Mouse (Mus musculus) heart, adult 8-10 months (tissue): ENCODE data around the gene Mrpl53. TPM values are rescaled to one million over a fixed set of nuclear protein-coding genes. Genes with fewer than 3 reads are reported as not detected.

Experiments used
- DNase-seq: peaks from one replicate; pipeline ENCODE4 v3.0.0; 2022; ENCODE audit warnings: low spot score
- total RNA-seq, 4 experiments: library from RNA; stranded (reverse); gene quantifications; 2 replicates each; pipeline ENCODE4 v1.2.4; 2022

Gene Mrpl53
- total RNA-seq, 4 experiments from 2014 or later: 132 to 143 (median 140) TPM

DNA sequence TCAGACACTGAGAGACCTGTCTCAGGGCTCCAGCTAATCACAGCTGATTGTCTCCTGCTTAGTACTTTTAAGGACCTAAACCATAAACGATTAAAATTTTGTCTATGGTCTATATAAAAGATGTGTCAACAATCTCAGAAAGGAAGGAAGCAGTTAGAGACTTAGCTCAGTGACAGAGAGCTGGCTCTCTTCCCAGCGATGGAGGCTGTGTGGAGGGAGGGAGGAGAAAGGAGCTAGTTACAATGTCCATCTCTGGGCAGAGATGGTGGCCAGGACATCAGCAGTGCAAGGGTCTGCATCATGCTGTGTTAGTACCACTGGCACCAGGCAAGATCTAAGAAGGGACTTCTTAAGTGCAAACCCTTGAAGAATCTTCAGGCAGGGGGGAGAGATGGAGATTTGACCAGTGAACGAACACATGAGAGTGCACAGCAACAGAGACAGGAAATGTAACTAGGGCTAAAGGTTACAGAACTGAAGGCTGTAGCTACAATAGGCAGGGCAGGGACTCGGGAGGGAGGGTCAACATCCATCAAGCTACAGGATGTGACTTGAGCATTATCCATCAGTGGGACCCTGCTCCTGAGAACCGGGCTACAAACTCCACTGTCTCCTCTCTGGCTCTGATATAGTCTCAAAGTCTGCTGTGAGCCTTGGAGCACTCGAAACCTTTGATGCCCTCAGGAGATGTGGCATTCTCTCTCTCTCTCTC lies 16.3 kb upstream of the Mrpl53 start:
- DNase-seq: no peak

DNA sequence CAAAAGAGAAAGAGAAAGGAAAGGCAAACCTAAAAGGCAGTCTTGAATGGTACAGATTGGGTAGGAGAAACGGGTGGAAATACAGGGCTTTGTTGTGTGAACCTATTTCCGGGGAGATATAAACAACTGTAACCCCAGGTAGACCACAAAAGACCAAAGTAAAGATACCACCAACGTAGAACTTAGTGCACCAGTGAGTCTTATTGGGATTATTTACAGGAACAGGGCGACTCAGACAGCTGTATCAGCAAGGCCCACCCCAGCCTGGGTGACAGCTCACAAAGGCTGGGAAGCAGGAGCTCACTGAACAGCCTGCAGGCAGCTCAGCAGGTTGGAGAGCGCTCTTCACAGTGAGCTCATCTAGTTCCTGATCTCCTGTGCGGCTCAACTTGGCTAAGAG lies 12.9 kb upstream of the Mrpl53 start:
- DNase-seq: no peak

DNA sequence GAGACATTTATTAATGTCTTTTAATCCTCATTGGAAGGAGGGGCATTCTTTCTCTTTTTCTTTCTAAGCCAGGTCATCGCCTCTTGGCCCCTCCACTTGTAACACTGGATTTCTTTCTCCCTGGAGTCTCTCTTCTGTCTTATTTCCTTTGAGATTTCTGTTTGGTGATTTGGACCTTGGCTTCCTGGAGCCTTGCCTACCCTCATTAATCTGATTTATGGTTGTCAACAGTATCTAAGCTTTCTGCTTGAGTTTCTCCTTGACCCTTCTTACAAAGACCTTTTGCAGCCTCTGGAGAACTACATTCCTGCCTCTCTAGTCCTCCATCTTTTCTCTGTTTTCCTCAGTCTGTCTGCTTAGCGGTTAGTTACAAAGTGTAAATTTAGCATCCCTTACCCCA lies 10.4 kb upstream of the Mrpl53 start:
- DNase-seq: no peak

DNA sequence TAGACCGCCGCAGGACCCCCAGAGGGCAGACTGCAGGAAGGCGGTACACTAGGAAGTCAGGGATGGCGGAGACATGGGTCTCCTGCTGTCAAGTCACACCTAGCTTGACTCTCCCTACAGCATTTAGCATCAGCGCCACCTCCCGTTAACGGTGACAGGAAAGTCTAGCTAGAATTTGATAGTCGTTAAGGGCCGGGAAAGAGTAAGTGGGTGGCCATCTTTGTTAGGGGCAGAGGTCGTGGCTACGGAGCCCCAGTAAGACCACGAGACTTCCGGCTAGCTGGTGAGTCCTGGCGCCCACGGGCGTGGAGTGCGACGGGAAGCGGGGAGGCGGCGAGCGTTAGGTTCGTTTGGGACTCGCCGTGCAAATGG lies 7.5 kb upstream of the Mrpl53 start, which contains the start of the genes Ccdc142 and Gm42688:
Ccdc142 (plus strand) TSS at position 286 of the 372 bp plus-strand sequence.
Gm42688 (plus strand) TSS at position 302 of the 372 bp plus-strand sequence.
- peak; percentile 92 for DNase-seq

DNA sequence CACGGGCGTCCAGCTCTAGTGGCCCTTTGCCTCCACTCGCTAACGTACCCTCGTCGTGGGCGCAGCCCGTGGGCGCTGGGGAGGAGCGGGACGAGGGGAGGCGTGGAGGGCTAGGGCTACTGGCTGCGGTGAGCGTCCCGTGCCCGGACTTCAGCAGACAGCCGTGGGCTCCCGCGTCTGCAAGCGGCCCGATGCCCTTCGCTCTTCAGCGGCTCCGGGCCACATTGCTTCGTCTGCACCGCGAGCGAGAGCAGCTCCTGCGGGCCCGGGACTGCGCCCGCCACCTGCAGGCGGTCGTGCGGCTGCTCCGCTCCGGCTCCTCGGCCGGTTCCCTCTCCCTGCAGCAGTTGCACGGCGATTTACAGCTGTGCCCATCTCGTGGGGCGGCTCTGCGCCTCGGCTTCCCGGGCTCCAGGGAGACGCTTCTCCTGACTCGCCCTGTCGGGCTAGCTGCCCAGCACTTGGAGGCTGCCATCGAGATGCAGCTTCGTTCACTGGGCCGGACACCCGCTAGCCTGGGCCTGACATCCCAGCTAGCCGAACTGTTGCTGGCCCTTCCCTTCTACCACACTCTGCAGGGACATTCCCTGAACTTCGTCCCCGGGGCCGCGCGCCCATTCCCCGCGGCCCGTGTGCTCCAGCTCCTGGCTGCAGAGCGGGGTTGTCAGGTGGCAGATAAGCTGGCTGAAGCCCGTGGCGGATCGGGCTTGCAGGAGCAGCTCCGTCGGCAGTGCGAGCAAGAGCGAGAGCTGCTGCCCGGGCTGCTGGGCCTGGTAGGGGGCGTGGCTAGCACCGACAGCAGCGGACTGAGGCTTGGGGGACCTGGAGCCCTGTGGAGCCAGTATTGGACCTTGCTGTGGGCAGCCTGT lies 6.9 kb upstream of the Mrpl53 start:
- DNase-seq: peak; percentile 37

DNA sequence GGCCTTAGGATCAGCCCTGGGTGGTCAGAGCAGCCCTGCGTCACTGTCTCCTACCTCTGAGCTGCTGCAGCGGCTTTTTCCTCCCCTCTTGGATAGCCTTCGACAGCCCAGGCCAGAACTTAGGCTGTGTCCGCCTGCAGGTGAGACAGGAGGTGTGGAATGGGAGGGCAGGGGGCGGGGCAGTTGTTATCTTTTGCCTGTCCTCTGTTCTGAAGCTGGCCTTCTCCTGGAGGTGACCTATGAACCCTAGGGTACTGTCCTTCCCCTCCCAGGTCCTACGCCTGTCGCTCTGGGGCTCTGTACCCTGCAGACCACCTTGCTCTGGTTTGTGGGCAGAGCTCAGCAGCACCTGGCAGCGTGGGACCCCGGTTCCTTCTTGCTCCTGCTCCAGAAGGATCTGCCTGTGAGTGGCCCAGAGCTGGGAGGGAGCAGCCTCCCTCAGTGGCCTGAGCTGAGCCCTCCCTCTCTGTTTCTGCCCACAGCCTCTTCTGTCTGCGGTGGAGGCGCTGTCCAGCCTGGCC lies 5.7 kb upstream of the Mrpl53 start:
- no peak for DNase-seq

DNA sequence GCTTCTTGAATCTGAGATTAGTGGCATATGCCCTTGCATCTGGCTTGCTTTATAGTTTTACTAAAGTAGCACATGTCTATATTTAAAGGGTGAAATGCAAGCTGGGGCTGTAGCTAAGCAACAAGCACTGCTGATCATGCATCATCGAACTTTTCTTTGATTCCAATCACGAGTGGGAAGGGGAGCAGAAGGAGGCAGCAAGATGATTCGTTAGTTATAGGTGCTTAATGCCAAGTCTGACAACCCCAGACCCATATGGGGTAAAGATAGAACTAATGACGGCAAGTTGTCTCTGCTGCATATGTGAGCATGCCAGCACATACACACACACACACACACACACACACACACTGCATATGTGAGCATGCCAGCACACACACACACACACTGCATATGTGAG lies 4.7 kb upstream of the Mrpl53 start:
- no peak for DNase-seq

DNA sequence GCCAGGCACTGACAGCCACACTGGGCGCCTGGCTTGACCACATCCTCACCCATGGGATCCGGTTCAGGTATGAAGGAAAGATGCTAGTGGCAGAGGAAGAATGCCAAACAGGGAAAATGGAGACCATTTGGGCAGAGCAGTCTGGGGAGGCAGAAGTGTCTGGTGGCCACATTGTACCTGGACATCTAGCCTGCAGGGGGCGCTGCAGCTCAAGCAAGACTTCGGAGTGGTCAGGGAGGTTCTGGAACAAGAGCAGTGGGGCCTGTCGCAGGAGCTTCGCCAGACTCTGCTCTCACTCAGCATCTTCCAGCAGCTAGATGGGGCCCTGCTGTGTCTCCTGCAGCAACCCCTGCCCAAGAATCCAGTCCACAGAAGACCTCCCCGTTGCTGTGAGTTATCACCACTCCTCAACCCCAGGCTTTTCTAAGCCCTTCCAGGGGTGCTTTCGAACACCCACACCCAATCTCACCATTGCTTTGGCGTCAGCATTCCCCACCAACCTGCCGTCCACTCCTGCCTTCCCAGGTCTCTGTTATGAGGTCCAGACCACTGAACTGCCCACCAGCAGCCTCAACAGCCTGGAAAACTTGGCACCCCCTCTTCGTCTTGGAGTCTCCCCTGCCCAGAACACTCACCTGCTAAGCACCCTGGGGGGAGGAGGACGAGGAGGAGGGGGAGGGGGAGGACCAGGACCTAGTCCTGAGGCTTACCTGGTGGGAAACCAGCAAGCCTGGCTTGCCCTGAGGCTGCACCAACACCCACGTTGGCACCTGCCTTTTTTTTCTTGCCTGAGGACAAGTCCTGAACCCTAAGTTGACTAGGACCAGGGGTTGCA lies 1.1 kb upstream of the Mrpl53 start:
- peak; percentile 53 for DNase-seq

DNA sequence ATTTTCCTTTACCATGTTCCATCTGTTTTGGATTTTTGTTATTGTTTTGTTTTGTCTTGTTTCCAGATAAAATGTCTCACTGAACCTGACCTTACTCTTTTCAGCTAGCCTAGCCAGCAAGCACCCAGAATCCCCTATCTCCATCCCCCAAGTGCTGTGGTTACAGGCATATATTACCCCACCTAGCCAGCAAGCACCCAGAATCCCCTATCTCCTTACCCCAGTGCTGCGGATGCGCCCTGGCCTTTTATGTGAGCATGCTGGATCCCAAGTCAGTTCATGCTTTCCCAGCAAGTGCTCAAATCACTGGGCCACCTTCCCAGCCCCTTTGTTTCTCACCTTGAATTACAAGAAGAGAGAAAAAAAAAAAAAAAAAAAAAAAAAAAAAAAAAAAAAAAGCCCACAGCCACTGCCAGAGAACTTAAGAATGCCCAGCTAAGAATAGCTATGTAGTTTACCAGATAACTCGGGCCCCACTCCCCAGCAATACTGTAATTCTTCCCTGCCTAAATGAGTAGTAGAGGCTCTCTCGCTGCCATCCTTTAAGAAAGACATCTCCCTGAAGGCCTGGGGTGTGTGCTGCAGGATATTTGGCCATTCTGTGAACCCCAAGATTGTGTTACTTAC lies 2.8 kb downstream of the Mrpl53 start:
- no peak for DNase-seq

DNA sequence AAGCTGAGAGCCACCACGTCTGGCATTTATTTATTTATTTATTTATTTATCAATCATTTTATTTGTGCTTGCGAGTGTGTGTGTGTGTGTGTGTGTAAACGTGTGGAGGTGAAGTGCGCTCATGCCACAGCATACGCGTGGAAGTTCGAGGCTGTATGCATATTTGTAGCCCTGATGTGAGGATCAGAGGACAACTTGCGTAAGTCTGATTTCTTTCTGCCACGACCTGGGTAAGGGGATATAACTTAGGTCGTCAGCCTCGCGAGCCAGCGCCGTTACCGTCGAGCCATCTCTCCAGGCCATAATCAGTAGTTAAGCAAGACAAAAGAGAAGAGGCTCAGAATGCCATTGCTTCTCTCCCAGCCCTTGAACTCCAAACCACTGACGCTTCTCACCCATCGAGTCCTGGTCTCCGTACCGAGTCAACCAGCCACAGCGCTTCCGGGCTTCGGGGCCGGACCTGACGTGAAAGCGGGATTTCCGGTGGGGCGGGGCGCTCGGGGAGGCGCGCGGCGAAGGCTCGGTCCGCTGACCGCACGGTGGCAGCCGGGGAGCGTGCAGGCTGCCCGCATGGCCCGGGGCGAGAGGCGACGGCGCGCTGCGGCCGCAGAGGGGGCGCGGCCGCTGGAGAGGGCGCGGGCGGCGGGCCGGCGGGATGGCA lies 6.3 kb downstream of the Mrpl53 start, which contains the start of gene Mogs:
Mogs (plus strand) TSS at position 486 of the 661 bp plus-strand sequence.
- DNase-seq: peak; percentile 95

DNA sequence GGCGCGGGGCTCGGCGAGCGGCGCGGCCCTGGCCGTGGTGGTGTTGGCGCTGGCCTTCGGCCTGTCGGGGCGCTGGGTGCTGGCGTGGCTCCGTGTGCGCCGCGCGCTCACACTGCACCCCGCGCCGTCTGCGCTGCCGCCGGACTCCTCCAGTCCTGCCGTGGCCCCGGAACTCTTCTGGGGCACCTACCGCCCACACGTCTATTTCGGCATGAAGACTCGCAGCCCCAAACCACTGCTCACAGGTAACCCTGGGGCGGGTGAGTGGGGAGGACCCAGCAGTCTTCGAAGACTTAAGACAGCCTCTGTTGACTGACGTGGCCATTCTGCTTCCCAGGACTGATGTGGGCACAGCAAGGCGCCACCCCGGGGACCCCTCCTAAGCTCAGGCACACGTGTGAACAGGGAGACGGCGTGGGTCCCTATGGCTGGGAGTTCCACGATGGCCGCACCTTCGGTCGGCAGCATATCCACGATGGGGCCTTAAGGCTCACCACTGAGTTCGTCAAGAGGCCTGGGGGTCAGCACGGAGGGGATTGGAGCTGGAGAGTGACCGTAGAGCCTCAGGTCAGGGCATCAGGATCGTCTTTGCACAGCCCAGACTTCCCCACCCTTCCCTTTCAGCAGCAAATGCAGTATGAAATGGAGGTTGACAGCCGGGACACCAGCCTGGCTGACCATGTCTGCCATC lies 7.0 kb downstream of the Mrpl53 start:
- no peak for DNase-seq

DNA sequence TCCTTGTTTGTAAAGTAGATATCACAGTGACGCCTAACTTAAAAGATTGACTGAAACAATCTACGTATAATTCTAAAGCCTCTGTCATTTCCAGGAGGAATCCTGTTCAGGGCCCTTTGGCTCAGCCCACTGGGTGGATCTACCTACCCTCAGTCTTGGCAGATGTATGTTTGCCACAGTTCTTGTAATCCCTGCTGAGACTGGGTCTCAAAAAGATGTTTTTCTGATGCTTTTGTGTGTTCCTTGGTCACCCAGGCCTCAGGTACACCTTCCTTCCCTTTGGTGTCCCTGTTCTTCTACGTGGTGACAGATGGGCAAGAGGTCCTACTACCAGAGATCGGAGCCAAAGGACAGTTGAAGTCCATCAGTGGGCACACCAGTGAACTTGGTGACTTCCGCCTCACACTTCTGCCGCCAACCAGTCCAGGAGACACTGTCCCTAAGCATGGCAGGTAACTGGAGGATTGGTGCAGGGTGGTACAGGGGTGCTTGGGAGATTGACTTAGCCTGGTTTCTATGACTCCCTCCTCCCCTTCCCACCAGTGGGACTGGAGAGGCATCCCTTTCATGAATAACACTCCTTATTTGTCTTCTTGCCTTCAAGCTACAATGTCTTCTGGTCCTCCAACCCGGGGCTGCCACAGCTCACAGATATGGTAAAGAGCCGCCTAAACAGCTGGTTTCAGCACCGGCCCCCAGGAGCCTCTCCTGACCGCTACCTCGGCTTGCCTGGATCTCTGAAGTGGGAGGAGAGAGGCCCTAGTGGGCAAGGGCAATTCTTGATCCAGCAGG lies 7.7 kb downstream of the Mrpl53 start:
- no peak for DNase-seq

DNA sequence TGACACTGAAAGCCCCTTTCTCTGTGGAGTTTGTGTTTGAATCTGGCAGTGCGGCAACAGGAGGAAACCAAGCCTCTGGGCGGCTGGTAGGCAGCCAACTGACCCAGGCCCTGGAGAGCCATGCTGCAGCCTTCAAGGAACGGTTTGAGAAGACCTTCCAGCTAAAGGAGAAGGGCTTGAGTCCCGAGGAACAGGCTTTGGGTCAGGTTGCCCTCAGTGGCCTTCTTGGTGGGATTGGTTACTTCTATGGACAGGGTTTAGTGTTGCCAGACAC lies 8.3 kb downstream of the Mrpl53 start:
- DNase-seq: no peak

DNA sequence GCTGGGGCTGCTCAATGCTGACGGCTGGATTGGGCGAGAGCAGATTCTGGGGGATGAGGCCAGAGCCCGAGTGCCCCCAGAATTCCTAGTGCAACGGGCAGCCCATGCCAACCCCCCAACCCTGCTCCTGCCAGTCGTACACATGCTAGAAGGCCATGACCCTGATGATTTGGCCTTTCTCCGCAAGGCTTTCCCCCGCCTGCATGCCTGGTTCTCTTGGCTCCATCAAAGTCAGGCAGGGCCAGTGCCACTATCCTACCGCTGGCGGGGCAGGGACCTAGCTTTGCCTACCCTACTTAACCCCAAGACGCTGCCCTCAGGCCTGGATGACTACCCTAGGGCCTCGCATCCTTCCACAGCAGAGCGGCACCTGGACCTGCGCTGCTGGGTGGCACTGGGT lies 8.8 kb downstream of the Mrpl53 start:
- DNase-seq: no peak

DNA sequence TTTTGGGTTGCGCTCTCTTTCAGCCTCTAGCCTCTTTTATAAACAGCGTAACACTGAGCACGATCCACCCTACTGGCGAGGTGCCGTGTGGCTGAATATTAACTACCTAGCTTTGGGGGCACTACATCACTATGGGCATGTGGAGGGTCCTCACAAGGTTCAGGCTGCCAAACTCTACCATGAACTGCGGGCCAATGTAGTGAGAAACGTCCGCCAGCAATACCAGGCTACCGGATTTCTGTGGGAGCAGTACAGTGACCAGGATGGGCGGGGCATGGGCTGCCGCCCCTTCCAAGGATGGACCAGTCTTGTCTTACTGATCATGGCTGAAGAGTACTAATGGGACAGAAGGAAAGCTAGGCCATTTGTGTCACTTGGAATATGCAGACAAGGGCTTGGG lies 9.5 kb downstream of the Mrpl53 start:
- no peak for DNase-seq

DNA sequence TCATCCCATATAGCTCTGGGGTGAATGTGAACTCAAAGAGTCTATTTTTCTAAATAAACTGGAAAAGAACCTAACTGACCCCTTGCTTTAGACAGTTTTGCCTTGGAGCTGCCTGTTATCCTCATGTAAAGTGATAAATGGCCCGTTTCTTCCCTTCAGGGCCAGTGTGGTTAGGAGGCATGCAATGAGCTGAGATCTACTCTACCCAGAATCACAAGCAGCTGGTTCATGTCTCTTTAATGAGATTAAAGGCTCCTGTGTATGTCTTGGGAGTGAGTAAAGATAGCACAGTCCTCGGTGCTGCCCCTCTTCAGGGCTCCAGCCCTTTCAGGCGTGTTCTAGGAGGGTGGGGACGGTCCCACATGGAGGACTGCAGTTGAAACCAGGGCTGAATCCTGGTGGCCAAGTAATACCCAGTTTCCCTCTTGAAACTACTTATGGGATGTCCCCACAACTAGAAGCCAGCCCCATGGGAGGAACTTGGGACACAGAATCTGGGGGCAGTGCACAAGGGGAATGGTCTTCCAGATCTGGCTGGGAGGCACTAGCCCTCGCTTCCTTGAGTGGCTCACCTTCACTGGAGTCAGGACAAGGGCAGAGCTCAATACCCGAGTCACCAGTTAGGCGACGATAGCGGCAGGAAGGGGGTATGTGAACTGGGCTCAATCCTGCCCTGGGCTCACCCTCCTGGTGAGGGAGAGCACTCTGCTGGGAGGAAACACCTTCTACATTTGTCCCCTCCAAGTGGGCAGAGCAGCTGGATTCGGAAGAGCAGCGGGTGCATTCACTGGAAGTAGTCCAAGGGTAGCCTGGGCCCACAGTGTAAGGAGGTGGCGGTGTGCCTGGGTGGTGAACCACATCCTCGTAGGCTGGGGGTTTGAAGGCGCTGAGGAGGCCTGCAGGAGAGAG lies 10.2 kb downstream of the Mrpl53 start:
- no peak for DNase-seq

DNA sequence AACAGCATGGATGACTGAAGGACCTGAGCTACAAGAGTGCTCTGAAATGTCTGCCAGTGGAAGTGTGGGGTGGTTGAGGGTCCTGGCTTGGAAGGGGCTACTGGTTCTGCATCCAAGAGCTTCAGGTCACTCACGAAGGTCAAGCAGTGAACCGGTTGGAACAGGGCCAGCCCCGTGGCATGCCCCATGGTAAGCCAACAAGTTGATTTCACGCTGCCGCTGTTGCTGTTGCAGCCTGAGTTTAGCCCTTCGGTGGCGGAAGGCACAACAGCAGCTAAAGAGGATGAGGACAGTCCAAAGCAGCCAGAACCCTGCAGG lies 10.9 kb downstream of the Mrpl53 start:
- no peak for DNase-seq
